Mouse (Mus musculus): ENCODE measurements around the gene Gpr180. TPM values are rescaled to one million over a fixed set of nuclear protein-coding genes. Genes with fewer than 3 reads are reported as not detected.

Gpr180 gene
- polyA plus RNA-seq, 1 experiment from 2014 or later, result 38.8 TPM

DNA sequence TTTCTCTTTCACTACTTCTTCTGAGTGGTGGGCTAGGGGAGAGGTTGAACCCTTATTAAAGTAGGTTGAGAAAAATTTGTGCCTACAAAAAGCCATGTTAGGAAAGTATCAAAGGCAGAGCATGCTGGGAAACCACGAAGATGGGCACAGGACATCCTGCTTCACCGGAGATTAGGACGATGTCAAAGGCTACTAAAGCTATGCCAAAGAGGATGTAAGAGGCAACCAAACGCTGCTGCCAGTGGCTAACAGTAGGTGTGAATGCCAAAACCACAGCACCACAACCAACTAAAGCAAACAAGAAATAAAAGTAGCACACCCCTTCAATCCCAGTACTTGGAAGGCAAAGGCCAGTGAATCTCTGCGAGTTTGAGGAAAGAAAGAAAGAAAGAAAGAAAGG, 12.8 kb upstream of the Gpr180 start:
- no peak for DNase-seq
- Histone ChIP-seq H3K4me3 (replicated peaks; ENCODE audit: low read depth, low read length) (no peak overlapping the region), H3K4me2 (ENCODE audit: low read length) (no peak overlapping the region), H3K27ac (replicated peaks; ENCODE audit: low read depth, low read length) (no peak overlapping the region), H3K4me1 (ENCODE audit: control insufficient read depth, insufficient read depth, low read length) (no peaks in the 10 kb centered on the region), H3K36me3 (ENCODE audit: control insufficient read depth, insufficient read depth, low read length) (peaks cover 75% of the 10 kb centered on the region), H3K9me3 (ENCODE audit: control insufficient read depth, low read length) (no peaks in the 10 kb centered on the region), H3K27me3 (ENCODE audit: control insufficient read depth, insufficient read depth, low read length) (no peaks in the 10 kb centered on the region), H3K9ac (replicated peaks; ENCODE audit: low read length) (no peak overlapping the region)
- WGBS, result 86% methylated on average over 5 of the region's 5 CpGs
- no peak for ATAC-seq (ENCODE audit: low FRiP score, low TSS enrichment)

DNA sequence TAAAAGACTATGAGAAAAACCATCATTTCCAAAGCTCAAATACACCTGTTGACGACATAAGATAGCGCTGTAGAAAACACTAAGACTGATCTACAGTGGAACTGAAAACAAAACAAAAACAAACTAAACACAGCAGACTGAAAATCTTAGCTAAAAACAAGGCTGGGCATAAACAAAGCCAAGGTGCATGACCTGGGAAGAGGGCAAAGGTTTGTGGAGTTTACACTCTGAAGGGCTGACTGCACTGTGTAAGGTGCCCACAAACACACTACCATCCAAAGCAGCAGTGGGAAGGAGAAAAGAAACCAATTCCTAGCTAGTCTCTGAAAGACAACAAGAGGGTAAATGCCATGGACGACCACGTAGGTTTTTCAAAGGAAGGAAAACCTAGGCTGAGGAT, 12.2 kb upstream of the Gpr180 start:
- Histone ChIP-seq H3K4me2 (ENCODE audit: low read length) (no peak overlapping the region), H3K36me3 (ENCODE audit: control insufficient read depth, insufficient read depth, low read length) (peaks cover 71% of the 10 kb centered on the region), H3K9me3 (ENCODE audit: control insufficient read depth, low read length) (no peaks in the 10 kb centered on the region), H3K9ac (replicated peaks; ENCODE audit: low read length) (no peak overlapping the region), H3K4me1 (ENCODE audit: control insufficient read depth, insufficient read depth, low read length) (no peaks in the 10 kb centered on the region), H3K27ac (replicated peaks; ENCODE audit: low read depth, low read length) (no peak overlapping the region), H3K4me3 (replicated peaks; ENCODE audit: low read depth, low read length) (no peak overlapping the region), H3K27me3 (ENCODE audit: control insufficient read depth, insufficient read depth, low read length) (no peaks in the 10 kb centered on the region)
- DNase-seq (no peak), ATAC-seq (ENCODE audit: low FRiP score, low TSS enrichment) (no peak)
- 94% methylated on average over 4 of the region's 4 CpGs for WGBS

GRCm38 (mm10) chr14:118126301-118126700, 10.7 kb upstream of the Gpr180 start:
- no peak for ATAC-seq (ENCODE audit: low FRiP score, low TSS enrichment)
- no peaks in the 10 kb centered on the region for H3K9me3 ChIP-seq (ENCODE audit: control insufficient read depth, low read length)
- no peaks in the 10 kb centered on the region for H3K27me3 ChIP-seq (ENCODE audit: control insufficient read depth, insufficient read depth, low read length)
- DNase-seq, result no peak
- H3K4me1 ChIP-seq (ENCODE audit: control insufficient read depth, insufficient read depth, low read length), result peaks cover under 1% of the 10 kb centered on the region
- no peak overlapping the region for H3K9ac ChIP-seq (replicated peaks; ENCODE audit: low read length)
- WGBS, result 93% methylated on average over 5 of the region's 5 CpGs
- H3K27ac ChIP-seq (replicated peaks; ENCODE audit: low read depth, low read length), result no peak overlapping the region
- no peak overlapping the region for H3K4me3 ChIP-seq (replicated peaks; ENCODE audit: low read depth, low read length)
- H3K36me3 ChIP-seq (ENCODE audit: control insufficient read depth, insufficient read depth, low read length), result peaks cover 58% of the 10 kb centered on the region
- H3K4me2 ChIP-seq (ENCODE audit: low read length), result no peak overlapping the region

DNA sequence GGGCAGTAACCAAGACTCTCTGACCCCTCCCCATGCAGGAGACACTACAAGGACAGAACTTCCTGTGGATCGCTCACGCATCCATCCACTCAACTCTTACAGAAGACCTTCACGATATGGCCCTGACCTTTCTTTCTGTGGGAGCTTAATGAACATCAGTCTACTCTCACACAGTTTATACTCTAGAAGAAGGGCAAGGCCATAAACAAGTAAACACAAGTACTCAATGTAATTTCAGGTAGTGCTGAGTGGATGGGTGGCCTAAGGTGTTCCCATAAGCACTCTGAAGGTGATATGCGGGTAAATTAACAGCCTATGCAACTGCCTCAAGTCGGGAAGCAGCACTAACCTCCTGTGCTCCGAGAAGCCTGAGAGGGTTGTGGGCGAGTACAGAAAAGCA, 5.5 kb upstream of the Gpr180 start:
- WGBS, result 85% methylated on average over 7 of the region's 7 CpGs

DNA sequence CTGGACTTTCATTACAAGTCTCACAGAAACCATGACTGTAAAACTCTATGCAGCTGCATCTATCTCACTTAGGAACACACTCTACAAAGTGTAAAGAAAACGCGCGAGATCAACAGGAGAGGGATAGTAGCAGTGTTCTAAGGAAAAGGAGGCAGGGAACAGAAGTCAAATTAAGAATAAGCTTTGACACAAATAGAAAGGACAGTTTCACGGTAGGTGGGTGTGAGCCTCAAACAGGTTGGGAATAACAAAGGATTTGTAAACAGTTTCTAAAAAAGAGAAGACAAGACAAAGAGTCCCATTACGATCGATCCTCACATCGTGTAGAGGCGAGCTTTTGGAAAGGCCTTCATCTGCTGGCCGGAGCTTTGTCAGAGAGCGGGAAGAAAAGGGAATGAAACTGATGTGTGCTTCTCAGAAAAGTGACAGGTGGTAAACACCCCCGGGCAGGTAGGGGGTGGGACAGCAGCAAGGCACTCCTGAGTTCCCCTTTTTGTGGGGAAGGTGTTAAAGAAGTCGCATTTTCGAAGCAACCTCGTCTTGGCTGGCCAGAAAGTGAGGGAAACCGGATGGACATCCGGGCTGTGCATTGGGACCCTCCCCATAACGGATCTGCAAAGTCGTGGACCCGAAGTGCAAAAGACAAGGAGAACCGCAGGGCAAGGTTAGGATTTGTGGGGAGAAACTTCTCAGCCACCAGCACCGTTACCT, 4.9 kb upstream of the Gpr180 start:
- Histone ChIP-seq H3K4me1 (ENCODE audit: control insufficient read depth, insufficient read depth, low read length) (peaks cover 12% of the 10 kb centered on the region), H3K4me3 (replicated peaks; ENCODE audit: low read depth, low read length) (peak overlapping the region; percentile 68), H3K9me3 (ENCODE audit: control insufficient read depth, low read length) (no peaks in the 10 kb centered on the region), H3K9ac (replicated peaks; ENCODE audit: low read length) (peak overlapping the region; percentile 74), H3K27me3 (ENCODE audit: control insufficient read depth, insufficient read depth, low read length) (no peaks in the 10 kb centered on the region), H3K27ac (replicated peaks; ENCODE audit: low read depth, low read length) (no peak overlapping the region; the same call in 1 of the 2 replicates), H3K36me3 (ENCODE audit: control insufficient read depth, insufficient read depth, low read length) (peaks cover 20% of the 10 kb centered on the region), H3K4me2 (ENCODE audit: low read length) (peak overlapping the region; percentile 90)
- ATAC-seq (ENCODE audit: low FRiP score, low TSS enrichment) (peak; percentile 15; the same call in 1 of the 2 replicates), DNase-seq (peak; percentile 8)
- 14% methylated on average over 21 of the region's 21 CpGs for WGBS

More for the DNA sequence above, 5.5 kb upstream of the Gpr180 start:
- DNase-seq (no peak), ATAC-seq (ENCODE audit: low FRiP score, low TSS enrichment) (no peak)
- Histone ChIP-seq H3K27me3 (ENCODE audit: control insufficient read depth, insufficient read depth, low read length) (no peaks in the 10 kb centered on the region), H3K4me2 (ENCODE audit: low read length) (peak overlapping the region; percentile 90), H3K4me3 (replicated peaks; ENCODE audit: low read depth, low read length) (peak overlapping the region; percentile 68), H3K4me1 (ENCODE audit: control insufficient read depth, insufficient read depth, low read length) (peaks cover 12% of the 10 kb centered on the region), H3K9ac (replicated peaks; ENCODE audit: low read length) (peak overlapping the region; percentile 74), H3K9me3 (ENCODE audit: control insufficient read depth, low read length) (no peaks in the 10 kb centered on the region), H3K36me3 (ENCODE audit: control insufficient read depth, insufficient read depth, low read length) (peaks cover 26% of the 10 kb centered on the region), H3K27ac (replicated peaks; ENCODE audit: low read depth, low read length) (no peak overlapping the region)

DNA sequence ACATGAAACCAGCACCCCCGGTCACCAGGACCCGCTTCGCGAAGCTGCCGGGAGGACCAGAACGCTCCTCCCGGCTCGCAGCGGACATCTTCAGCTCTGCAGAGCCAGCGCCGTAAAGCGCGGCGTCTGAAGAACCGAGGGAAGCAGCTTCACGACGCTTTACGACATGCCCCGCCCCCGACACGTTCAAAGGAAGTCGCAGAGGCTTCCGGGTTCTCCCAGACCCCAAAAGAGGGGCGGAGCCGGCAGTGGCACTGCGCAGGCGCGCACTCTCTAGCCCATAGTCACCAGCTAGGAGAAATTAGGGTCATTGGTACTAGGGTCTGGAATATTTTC, 4.3 kb upstream of the Gpr180 start, which contains the start of gene Tgds:
TSS of gene Tgds (minus strand) at position 114 of the 336 bp plus-strand sequence.
- Histone ChIP-seq H3K4me3 (replicated peaks; ENCODE audit: low read depth, low read length) (peak within 1 kb of the TSS; percentile 68), H3K9ac (replicated peaks; ENCODE audit: low read length) (peak within 1 kb of the TSS; percentile 74), H3K4me2 (ENCODE audit: low read length) (peak within 1 kb of the TSS; percentile 90), H3K27me3 (ENCODE audit: control insufficient read depth, insufficient read depth, low read length) (no peaks in the 10 kb centered on the region), H3K27ac (replicated peaks; ENCODE audit: low read depth, low read length) (no peak within 1 kb of the TSS; the same call in 1 of the 2 replicates), H3K4me1 (ENCODE audit: control insufficient read depth, insufficient read depth, low read length) (peaks cover 14% of the 10 kb centered on the region), H3K9me3 (ENCODE audit: control insufficient read depth, low read length) (no peaks in the 10 kb centered on the region), H3K36me3 (ENCODE audit: control insufficient read depth, insufficient read depth, low read length) (peaks cover 15% of the 10 kb centered on the region)
- DNase-seq (peak; percentile 100), ATAC-seq (ENCODE audit: low FRiP score, low TSS enrichment) (peak; percentile 85)
- WGBS, result 0% methylated on average over 28 of the region's 28 CpGs

DNA sequence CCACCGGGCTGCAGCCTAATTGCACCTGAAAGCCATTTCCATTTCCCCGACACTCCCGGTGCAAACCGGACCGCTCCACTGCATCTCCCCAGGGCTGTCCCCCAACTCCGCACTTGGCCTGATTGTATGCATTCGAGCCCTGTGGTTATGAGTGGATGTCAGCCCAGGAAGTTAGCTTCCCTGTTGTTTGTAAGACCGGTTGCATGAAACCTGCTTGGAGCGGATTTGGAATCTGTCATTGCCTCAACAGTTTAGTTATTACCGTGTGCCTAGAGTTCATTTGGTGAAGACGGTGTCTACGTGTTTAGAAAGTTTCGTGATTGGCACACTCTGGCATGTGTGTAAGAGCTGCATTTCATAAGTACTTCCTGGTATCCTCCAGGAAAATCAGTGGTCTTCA, 529 bp downstream of the Gpr180 start:
- H3K9ac ChIP-seq (replicated peaks; ENCODE audit: low read length), result peak overlapping the region; percentile 87
- peaks cover 24% of the 10 kb centered on the region for H3K36me3 ChIP-seq (ENCODE audit: control insufficient read depth, insufficient read depth, low read length)
- peak overlapping the region; percentile 82 for H3K4me3 ChIP-seq (replicated peaks; ENCODE audit: low read depth, low read length)
- no peaks in the 10 kb centered on the region for H3K9me3 ChIP-seq (ENCODE audit: control insufficient read depth, low read length)
- peak overlapping the region; percentile 92 for H3K4me2 ChIP-seq (ENCODE audit: low read length)
- H3K27me3 ChIP-seq (ENCODE audit: control insufficient read depth, insufficient read depth, low read length), result no peaks in the 10 kb centered on the region
- no peak overlapping the region; the same call in 1 of the 2 replicates for H3K27ac ChIP-seq (replicated peaks; ENCODE audit: low read depth, low read length)
- peaks cover 12% of the 10 kb centered on the region; the same call in 1 of the 2 replicates for H3K4me1 ChIP-seq (ENCODE audit: control insufficient read depth, insufficient read depth, low read length)
- 1% methylated on average over 13 of the region's 13 CpGs for WGBS
- ATAC-seq (ENCODE audit: low FRiP score, low TSS enrichment) (no peak; the same call in 1 of the 2 replicates), DNase-seq (peak; percentile 56)

DNA sequence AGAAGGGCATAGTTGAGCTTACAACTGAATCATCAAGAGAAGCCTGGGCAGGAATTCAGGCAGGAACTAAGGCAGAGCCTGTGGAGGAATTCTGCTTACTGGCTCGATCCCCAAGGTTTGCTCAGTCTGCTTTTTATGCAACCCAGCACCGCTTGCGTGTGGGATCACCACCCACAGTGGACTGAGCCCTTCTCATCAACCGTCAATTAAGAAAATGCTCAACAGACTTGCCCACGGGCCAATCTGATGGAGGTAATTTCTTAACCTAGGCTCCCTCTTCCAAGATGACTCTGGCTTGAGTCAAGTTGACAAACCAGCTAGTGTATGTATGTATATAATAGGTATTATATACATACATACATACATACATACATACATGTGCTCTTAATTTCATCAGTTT, 5.3 kb downstream of the Gpr180 start:
- no peaks in the 10 kb centered on the region for H3K27me3 ChIP-seq (ENCODE audit: control insufficient read depth, insufficient read depth, low read length)
- WGBS, result 94% methylated on average over 5 of the region's 5 CpGs
- ATAC-seq (ENCODE audit: low FRiP score, low TSS enrichment), result no peak

DNA sequence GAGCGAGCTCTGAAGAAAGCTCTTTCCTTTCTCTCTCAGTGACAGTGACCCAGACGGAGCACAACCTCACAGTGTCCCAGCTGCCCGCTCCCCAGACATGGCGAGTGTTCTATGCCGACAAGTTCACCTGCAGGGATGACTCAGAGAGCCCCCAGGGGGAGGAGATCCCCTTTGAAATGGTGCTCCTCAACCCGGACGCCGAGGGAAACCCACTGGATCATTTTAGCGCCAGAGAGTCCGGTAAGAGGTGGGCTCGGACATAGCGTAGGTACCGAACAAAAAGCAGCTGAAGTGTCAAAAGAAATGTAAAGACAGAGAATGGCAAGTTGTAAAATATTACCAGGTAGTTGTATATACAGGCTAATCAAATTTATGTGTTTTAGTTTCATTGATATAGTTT, 11.1 kb downstream of the Gpr180 start:
- Histone ChIP-seq H3K4me1 (ENCODE audit: control insufficient read depth, insufficient read depth, low read length) (no peaks in the 10 kb centered on the region), H3K27me3 (ENCODE audit: control insufficient read depth, insufficient read depth, low read length) (no peaks in the 10 kb centered on the region), H3K4me2 (ENCODE audit: low read length) (no peak overlapping the region), H3K4me3 (replicated peaks; ENCODE audit: low read depth, low read length) (no peak overlapping the region), H3K9me3 (ENCODE audit: control insufficient read depth, low read length) (no peaks in the 10 kb centered on the region), H3K9ac (replicated peaks; ENCODE audit: low read length) (no peak overlapping the region), H3K36me3 (ENCODE audit: control insufficient read depth, insufficient read depth, low read length) (0 out of 2 replicates have a peak, but pooled peaks cover 8% of the 10 kb centered on the region), H3K27ac (replicated peaks; ENCODE audit: low read depth, low read length) (no peak overlapping the region)
- WGBS, result 95% methylated on average over 13 of the region's 13 CpGs
- ATAC-seq (ENCODE audit: low FRiP score, low TSS enrichment) (no peak), DNase-seq (no peak)

More for the DNA sequence above, 5.3 kb downstream of the Gpr180 start:
- Histone ChIP-seq H3K9me3 (ENCODE audit: control insufficient read depth, low read length) (no peaks in the 10 kb centered on the region), H3K27ac (replicated peaks; ENCODE audit: low read depth, low read length) (no peak overlapping the region), H3K36me3 (ENCODE audit: control insufficient read depth, insufficient read depth, low read length) (peaks cover 27% of the 10 kb centered on the region), H3K9ac (replicated peaks; ENCODE audit: low read length) (no peak overlapping the region), H3K4me2 (ENCODE audit: low read length) (no peak overlapping the region), H3K4me3 (replicated peaks; ENCODE audit: low read depth, low read length) (no peak overlapping the region), H3K4me1 (ENCODE audit: control insufficient read depth, insufficient read depth, low read length) (peaks cover 9% of the 10 kb centered on the region; the same call in 1 of the 2 replicates)
- DNase-seq, result no peak

Data from midbrain, embryonic 14.5 days (tissue).